Mouse (Mus musculus) E14TG2a.4 (cell line): Measurements from ENCODE around the gene Ankrd52.

Source experiments
- CTCF ChIP-seq: conservative IDR thresholded peaks from 2 replicates; pipeline ENCODE4 v1.5.1; 2014; ENCODE audit warnings: low read length
- NANOG ChIP-seq: IDR thresholded peaks from 2 replicates; pipeline ENCODE4 v1.6.1; 2014; ENCODE audit warnings: borderline replicate concordance, low read length, mixed read lengths
- POU5F1 ChIP-seq: IDR thresholded peaks from 2 replicates; pipeline ENCODE4 v1.6.1; 2014; ENCODE audit warnings: low read length, borderline replicate concordance

GRCm38 (mm10) chr10:128368402-128369217 lies 8.3 kb upstream of the Ankrd52 start, which contains the start of gene Coq10a:
- TF ChIP-seq CTCF (no peak), POU5F1 (no peak), NANOG (no peak)
